ENCODE assay signal across 20 mouse cellular contexts in genomic region chr6:47807419-47807818, GRCm38 (mm10). TPM values are rescaled to one million over a fixed set of nuclear protein-coding genes. Genes with fewer than 3 reads are reported as not detected.
"Had no signal": no experiment of that assay in that cellular context is flagged by ENCODE, and none has a peak within 500 bp of the region (broad histone marks: within the 10 kb centered on the region; RNA-seq: fewer than 3 reads in every experiment).

No protein-coding gene starts in this region.

- H3K9ac ChIP-seq: limb, embryonic 12.5 days; limb, embryonic 15.5 days; liver, embryonic 14.5 days; liver, postnatal 0 days; lung, embryonic 14.5 days; midbrain, embryonic 12.5 days; midbrain, embryonic 15.5 days; neural tube, embryonic 12.5 days; neural tube, embryonic 15.5 days had no signal

- H3K9me3 ChIP-seq: limb, embryonic 12.5 days; limb, embryonic 15.5 days; midbrain, embryonic 12.5 days; midbrain, embryonic 15.5 days; neural tube, embryonic 12.5 days; neural tube, embryonic 15.5 days had no signal

- DNase-seq: kidney, adult 18-20 months; kidney, adult 9 months; kidney, postnatal 14 days; left cerebral cortex, postnatal 4 days; liver, postnatal 0 days; lung, embryonic 14.5 days; right cerebral cortex, postnatal 25 days; spleen, adult 18-20 months; thymus, postnatal 25 days had no signal

- H3K27me3 ChIP-seq: limb, embryonic 12.5 days; limb, embryonic 15.5 days; midbrain, embryonic 12.5 days; midbrain, embryonic 15.5 days; neural tube, embryonic 12.5 days; neural tube, embryonic 15.5 days had no signal

- H3K4me3 ChIP-seq: limb, embryonic 12.5 days; limb, embryonic 15.5 days; midbrain, embryonic 12.5 days; midbrain, embryonic 15.5 days; neural tube, embryonic 12.5 days; neural tube, embryonic 15.5 days had no signal

- H3K4me2 ChIP-seq: limb, embryonic 12.5 days; limb, embryonic 15.5 days; liver, embryonic 11.5 days; lung, embryonic 14.5 days; midbrain, embryonic 12.5 days; midbrain, embryonic 15.5 days; neural tube, embryonic 12.5 days; neural tube, embryonic 15.5 days had no signal

- H3K27ac ChIP-seq: limb, embryonic 12.5 days; limb, embryonic 15.5 days; liver, embryonic 14.5 days; macrophage; midbrain, embryonic 12.5 days; midbrain, embryonic 15.5 days; neural tube, embryonic 12.5 days; neural tube, embryonic 15.5 days; stomach, postnatal 0 days had no signal

RNA-seq across cellular contexts. Expression of gene Zfp786, which starts 23.2 kb away (rescaled TPM):
- total RNA-seq: megakaryocyte, adult 5-6 weeks had no signal
